Mouse (Mus musculus) midbrain, embryonic 12.5 days (tissue): ENCODE data around the gene Rgs8. TPM values are rescaled to one million over a fixed set of nuclear protein-coding genes. Genes with fewer than 3 reads are reported as not detected.

Experiments used
- ATAC-seq: fragments of 200-750 bp; cut with Nextera tagmentation; 2 replicates; pipeline ENCODE4 v1.8.0; 2017; ENCODE audit warnings: low read depth, moderate TSS enrichment, moderate library complexity; ENCODE audit not compliant: low FRiP score
- H3K27ac ChIP-seq: fragments of 300-500 bp; sonication (generic); replicated peaks from 2 replicates; pipeline ENCODE4 v1.5.1; 2016; ENCODE audit warnings: mild to moderate bottlenecking
- H3K27me3 ChIP-seq: fragments of 300-500 bp; sonication (generic); 2 replicates; pipeline ENCODE4 v1.6.1; 2016; ENCODE audit warnings: mild to moderate bottlenecking
- H3K36me3 ChIP-seq: fragments of 300-500 bp; sonication (generic); 2 replicates; pipeline ENCODE4 v1.6.1; 2016
- H3K4me1 ChIP-seq: fragments of 300-500 bp; sonication (generic); 2 replicates; pipeline ENCODE4 v1.6.1; 2016
- H3K4me2 ChIP-seq: fragments of 300-500 bp; sonication (generic); replicated peaks from 2 replicates; pipeline ENCODE4 v1.6.1; 2016; ENCODE audit warnings: mild to moderate bottlenecking, moderate library complexity
- H3K4me3 ChIP-seq: fragments of 300-500 bp; sonication (generic); 2 replicates; pipeline ENCODE4 v1.5.1; 2016; ENCODE audit warnings: mild to moderate bottlenecking
- H3K9ac ChIP-seq: fragments of 300-500 bp; sonication (generic); replicated peaks from 2 replicates; pipeline ENCODE4 v1.6.1; 2016; ENCODE audit warnings: mild to moderate bottlenecking, moderate library complexity
- H3K9me3 ChIP-seq: fragments of 300-500 bp; sonication (generic); 2 replicates; pipeline ENCODE4 v1.6.1; 2016; ENCODE audit warnings: mild to moderate bottlenecking
- WGBS: fragments of 180-500 bp; shearing (Covaris S2); methylation state at CpG from one replicate; pipeline ENCODE4 v1.1.7; 2016; 5-methylcytosine and 5-hydroxymethylcytosine counted together
- polyA plus RNA-seq: library from polyadenylated mRNA; unstranded; fragments of >200 nt; fragmentation: Nextera tagmentation; extraction: Ambion mirVana; gene quantifications from 2 replicates; pipeline ENCODE4 v1.2.1, GENCODE M21; 2016

The Rgs8 gene
- polyA plus RNA-seq, 1 experiment from 2014 or later, result 24.5 TPM

- WGBS, result 26% methylated on average over 9 of the region's 9 CpGs
- H3K4me2 ChIP-seq, result peak overlapping the region; percentile 19; the same call in 1 of the 2 replicates
- H3K27ac ChIP-seq, result peak overlapping the region; percentile 16
- ATAC-seq, result no peak; the same call in 1 of the 2 replicates
- H3K27me3 ChIP-seq, result peaks cover 41% of the 10 kb centered on the region
- no peak overlapping the region for H3K4me3 ChIP-seq
- no peaks in the 10 kb centered on the region for H3K36me3 ChIP-seq
- H3K9ac ChIP-seq, result no peak overlapping the region
- peaks cover 59% of the 10 kb centered on the region for H3K4me1 ChIP-seq
- H3K9me3 ChIP-seq, result no peaks in the 10 kb centered on the region
Observed at GRCm38 (mm10) chr1:153737101-153738085, 84.6 kb downstream of the Rgs8 start.

DNA sequence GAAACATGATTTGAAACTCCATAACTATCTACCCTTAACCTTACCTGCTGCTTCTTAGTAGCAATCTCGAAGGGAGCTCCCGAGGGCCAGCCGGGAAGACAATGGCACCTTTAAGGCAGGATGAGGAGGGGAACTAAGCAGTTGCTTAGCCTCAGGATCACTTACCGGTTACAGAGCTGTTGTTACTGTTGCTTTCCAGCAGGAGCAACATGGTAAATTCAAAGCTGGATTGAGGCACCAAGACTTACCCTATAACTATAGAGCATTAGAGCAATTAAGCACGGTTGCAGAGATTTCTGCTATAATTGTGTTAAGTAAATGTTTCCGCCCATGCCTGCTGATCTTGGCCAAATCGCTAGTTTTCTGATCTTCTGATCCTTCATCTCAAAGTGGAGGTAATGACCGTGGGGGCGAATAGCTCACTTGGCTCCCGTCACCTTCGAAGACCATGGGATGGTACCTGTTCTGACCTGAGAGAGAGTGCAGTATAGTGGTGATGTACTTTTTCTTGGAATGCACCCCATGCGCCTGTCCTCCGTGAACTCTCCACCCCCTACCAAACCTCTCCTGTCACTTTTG lies 86.7 kb downstream of the Rgs8 start:
- Histone ChIP-seq H3K4me3 (peak overlapping the region; percentile 51), H3K27me3 (peaks cover 41% of the 10 kb centered on the region), H3K36me3 (peaks cover 11% of the 10 kb centered on the region; the same call in 1 of the 2 replicates), H3K9me3 (no peaks in the 10 kb centered on the region), H3K4me1 (peaks cover 66% of the 10 kb centered on the region), H3K27ac (no peak overlapping the region), H3K4me2 (peak overlapping the region; percentile 71), H3K9ac (peak overlapping the region; percentile 62; the same call in 1 of the 2 replicates)
- ATAC-seq, result peak; percentile 23; the same call in 1 of the 2 replicates
- 19% methylated on average over 13 of the region's 13 CpGs for whole genome bisulfite sequencing

DNA sequence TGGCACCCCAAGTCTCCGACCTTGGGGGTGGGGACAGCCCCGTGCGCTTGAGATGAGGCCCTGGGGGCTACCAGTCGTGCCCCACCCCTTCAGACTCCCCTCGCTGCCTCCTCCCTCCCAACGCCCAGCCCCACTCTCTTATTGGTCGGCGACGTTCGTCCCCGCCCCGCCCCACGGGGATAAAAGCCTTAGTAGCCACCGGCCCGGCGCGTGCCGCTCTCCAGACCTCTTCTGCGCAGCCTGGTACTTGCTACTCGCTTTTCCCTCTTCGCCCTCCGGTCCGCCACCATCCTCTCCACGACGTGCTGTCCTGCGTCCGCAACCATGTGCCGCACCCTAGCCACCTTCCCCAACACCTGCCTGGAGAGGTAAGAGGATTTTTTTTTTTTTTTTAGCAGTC lies 87.3 kb downstream of the Rgs8 start, which contains the start of gene Rgs16:
Gene Rgs16, plus strand, starts transcription at position 205 of the 400 bp plus-strand sequence.
- WGBS, result under 1% methylated on average over 27 of the region's 28 CpGs
- Histone ChIP-seq H3K4me2 (peak within 1 kb of the TSS; percentile 71), H3K27ac (peak within 1 kb of the TSS; percentile 11; the same call in 1 of the 2 replicates), H3K4me3 (peak within 1 kb of the TSS; percentile 51), H3K36me3 (peaks cover 11% of the 10 kb centered on the region; the same call in 1 of the 2 replicates), H3K9me3 (no peaks in the 10 kb centered on the region), H3K27me3 (peaks cover 37% of the 10 kb centered on the region), H3K4me1 (peaks cover 67% of the 10 kb centered on the region), H3K9ac (peak within 1 kb of the TSS; percentile 62)
- ATAC-seq, result peak; percentile 78

GRCm38 (mm10) chr1:153740775-153741400 lies 88.1 kb downstream of the Rgs8 start:
- Histone ChIP-seq H3K9ac (peak overlapping the region; percentile 62), H3K9me3 (no peaks in the 10 kb centered on the region), H3K36me3 (peaks cover 11% of the 10 kb centered on the region; the same call in 1 of the 2 replicates), H3K4me2 (peak overlapping the region; percentile 71), H3K27me3 (peaks cover 30% of the 10 kb centered on the region), H3K27ac (peak overlapping the region; percentile 11; the same call in 1 of the 2 replicates), H3K4me3 (peak overlapping the region; percentile 51), H3K4me1 (peaks cover 68% of the 10 kb centered on the region)
- 19% methylated on average over 12 of the region's 12 CpGs for WGBS
- ATAC-seq, result no peak

- Histone ChIP-seq H3K9me3 (no peaks in the 10 kb centered on the region), H3K4me2 (peak overlapping the region; percentile 71), H3K27me3 (peaks cover 27% of the 10 kb centered on the region), H3K9ac (peak overlapping the region; percentile 62), H3K27ac (peak overlapping the region; percentile 47; the same call in 1 of the 2 replicates), H3K4me1 (peaks cover 71% of the 10 kb centered on the region), H3K4me3 (peak overlapping the region; percentile 51), H3K36me3 (peaks cover 11% of the 10 kb centered on the region; the same call in 1 of the 2 replicates)
- no peak for ATAC-seq
- 61% methylated on average over 18 of the region's 18 CpGs for WGBS
Observed at GRCm38 (mm10) chr1:153741551-153742316, 88.9 kb downstream of the Rgs8 start.

GRCm38 (mm10) chr1:153742374-153743155 lies 89.7 kb downstream of the Rgs8 start:
- no peak overlapping the region for H3K27ac ChIP-seq
- peaks cover 63% of the 10 kb centered on the region for H3K4me1 ChIP-seq
- 66% methylated on average over 11 of the region's 11 CpGs for WGBS
- H3K27me3 ChIP-seq, result peaks cover 27% of the 10 kb centered on the region
- ATAC-seq, result no peak
- peak overlapping the region; percentile 51 for H3K4me3 ChIP-seq
- peak overlapping the region; percentile 71 for H3K4me2 ChIP-seq
- peaks cover 11% of the 10 kb centered on the region; the same call in 1 of the 2 replicates for H3K36me3 ChIP-seq
- no peaks in the 10 kb centered on the region for H3K9me3 ChIP-seq
- peak overlapping the region; percentile 24; the same call in 1 of the 2 replicates for H3K9ac ChIP-seq

DNA sequence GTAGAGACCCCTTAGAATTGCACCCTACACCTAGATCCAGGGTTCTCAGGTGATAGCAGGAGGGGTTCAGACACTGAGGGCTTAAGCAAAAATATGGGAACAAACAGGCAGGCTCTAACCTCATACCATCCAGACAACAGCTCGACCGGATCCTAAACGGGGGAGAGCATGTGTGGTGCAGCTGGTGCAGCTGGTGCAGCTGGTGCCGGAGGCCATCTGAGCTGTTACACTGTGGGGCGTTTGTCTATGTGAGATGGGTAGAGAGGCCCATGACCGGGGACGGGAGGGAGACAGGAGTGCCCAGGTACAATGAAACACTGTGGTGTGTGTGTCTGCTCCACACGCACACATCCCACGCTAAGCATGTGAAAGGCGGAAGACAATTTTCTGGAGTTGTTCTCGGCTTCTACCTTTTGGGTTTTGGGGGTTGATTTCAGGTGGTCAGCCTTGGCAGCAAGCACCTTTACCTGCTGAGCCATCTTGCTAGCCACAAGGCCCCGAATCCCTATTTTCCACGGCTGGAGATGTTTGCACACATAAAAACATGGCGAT lies 93.4 kb downstream of the Rgs8 start:
- H3K36me3 ChIP-seq, result peaks cover 11% of the 10 kb centered on the region; the same call in 1 of the 2 replicates
- no peak overlapping the region for H3K4me2 ChIP-seq
- peaks cover 7% of the 10 kb centered on the region; the same call in 1 of the 2 replicates for H3K27me3 ChIP-seq
- peaks cover 64% of the 10 kb centered on the region for H3K4me1 ChIP-seq
- H3K9me3 ChIP-seq, result no peaks in the 10 kb centered on the region
- no peak overlapping the region for H3K4me3 ChIP-seq
- no peak for ATAC-seq
- no peak overlapping the region for H3K9ac ChIP-seq
- 73% methylated on average over 14 of the region's 14 CpGs for WGBS
- peak overlapping the region; percentile 39; the same call in 1 of the 2 replicates for H3K27ac ChIP-seq

- Histone ChIP-seq H3K27ac (no peak overlapping the region), H3K4me2 (no peak overlapping the region), H3K9ac (no peak overlapping the region), H3K4me3 (no peak overlapping the region), H3K9me3 (no peaks in the 10 kb centered on the region), H3K36me3 (peaks cover 11% of the 10 kb centered on the region; the same call in 1 of the 2 replicates), H3K27me3 (peaks cover 1% of the 10 kb centered on the region; the same call in 1 of the 2 replicates), H3K4me1 (peaks cover 61% of the 10 kb centered on the region)
- WGBS, result 2% methylated on average over 12 of the region's 12 CpGs
- ATAC-seq, result peak; percentile 36; the same call in 1 of the 2 replicates
Observed at GRCm38 (mm10) chr1:153746728-153747127, 93.9 kb downstream of the Rgs8 start.

DNA sequence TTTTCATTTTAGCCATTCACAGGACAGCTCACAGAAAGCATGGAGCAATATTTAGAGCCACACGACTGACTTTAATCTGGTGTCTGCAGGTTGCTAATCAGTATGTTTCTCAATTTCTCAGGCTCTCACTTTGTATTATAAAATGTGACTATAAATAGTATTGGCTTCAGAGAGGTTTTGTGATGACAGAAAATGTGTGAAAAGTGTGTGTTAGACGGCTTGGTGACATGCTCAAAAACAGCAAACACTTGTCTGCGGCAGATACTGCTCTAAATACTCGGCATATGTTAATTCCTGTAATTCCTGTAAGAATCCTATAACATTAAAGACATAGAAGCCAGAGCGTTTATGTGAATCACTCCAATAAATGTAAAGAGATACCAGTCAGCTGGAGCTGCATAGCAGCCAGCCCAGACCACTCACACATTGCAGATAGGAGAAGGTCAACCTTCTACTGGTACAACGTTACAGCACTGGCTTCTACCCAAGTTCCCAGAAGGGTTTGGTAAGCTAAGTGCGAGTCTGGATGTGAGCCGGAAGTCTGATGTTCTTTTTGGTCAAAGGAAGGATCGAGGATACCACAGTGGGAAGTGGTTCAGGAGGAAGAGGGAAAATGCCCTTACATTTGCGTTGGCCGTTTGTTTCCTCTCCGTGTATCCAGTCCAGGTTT lies 95.2 kb downstream of the Rgs8 start:
- Histone ChIP-seq H3K4me3 (no peak overlapping the region), H3K27ac (no peak overlapping the region), H3K9me3 (no peaks in the 10 kb centered on the region), H3K4me1 (peaks cover 56% of the 10 kb centered on the region), H3K27me3 (no peaks in the 10 kb centered on the region), H3K4me2 (0 out of 2 replicates have a peak overlapping the region, but pooled peaks have one; percentile 5), H3K36me3 (peaks cover 11% of the 10 kb centered on the region; the same call in 1 of the 2 replicates), H3K9ac (no peak overlapping the region)
- no peak for ATAC-seq
- WGBS, result 77% methylated on average over 12 of the region's 12 CpGs
